Mouse (Mus musculus) forelimb bud, embryonic 11.5 days (tissue): ENCODE data around the gene Hecw1.

Experiments used
- DNase-seq: peaks from one replicate; pipeline ENCODE4 v3.0.0-alpha.2; 2012; ENCODE audit warnings: low read depth, low spot score

Hecw1 gene

GRCm38 (mm10) chr13:14522906-14523269, at the start of gene Hecw1:
Gene Hecw1 (minus strand): TSS chr13:14523228.
- peak; percentile 11 for DNase-seq

GRCm38 (mm10) chr13:14561336-14561735, 38.3 kb upstream of the Hecw1 start:
- DNase-seq: no peak

- no peak for DNase-seq
These were observed 29.6 kb upstream of the Hecw1 start for GRCm38 (mm10) chr13:14552628-14553027.

GRCm38 (mm10) chr13:14542860-14543259, 19.8 kb upstream of the Hecw1 start:
- no peak for DNase-seq

- DNase-seq: peak; percentile 10
These were observed 711 bp downstream of the Hecw1 start for GRCm38 (mm10) chr13:14522128-14522905.

GRCm38 (mm10) chr13:14521746-14522127, 1.3 kb downstream of the Hecw1 start:
- no peak for DNase-seq

DNA sequence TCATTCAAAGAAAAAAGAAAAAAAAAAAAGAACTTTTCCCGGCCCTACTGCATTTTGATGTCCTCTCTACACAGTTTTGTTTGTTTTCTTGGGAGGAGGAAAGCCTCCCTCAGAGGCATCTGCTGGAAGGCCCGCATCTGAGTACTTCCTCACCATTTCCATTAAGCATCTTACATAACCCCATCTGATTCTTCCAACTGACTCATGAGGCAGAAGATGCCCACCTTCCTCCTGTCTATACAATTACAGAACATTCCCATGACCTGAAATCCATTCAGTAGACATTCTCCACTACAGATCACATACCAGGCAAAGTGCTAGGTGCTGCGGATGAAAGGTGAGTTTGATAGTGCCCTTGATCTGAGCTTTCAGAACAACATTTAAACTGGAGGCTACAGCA, 3.4 kb downstream of the Hecw1 start:
- no peak for DNase-seq

GRCm38 (mm10) chr13:14517478-14517877, 5.5 kb downstream of the Hecw1 start:
- no peak for DNase-seq

- no peak for DNase-seq
These were observed 7.9 kb downstream of the Hecw1 start for GRCm38 (mm10) chr13:14515106-14515505.

DNA sequence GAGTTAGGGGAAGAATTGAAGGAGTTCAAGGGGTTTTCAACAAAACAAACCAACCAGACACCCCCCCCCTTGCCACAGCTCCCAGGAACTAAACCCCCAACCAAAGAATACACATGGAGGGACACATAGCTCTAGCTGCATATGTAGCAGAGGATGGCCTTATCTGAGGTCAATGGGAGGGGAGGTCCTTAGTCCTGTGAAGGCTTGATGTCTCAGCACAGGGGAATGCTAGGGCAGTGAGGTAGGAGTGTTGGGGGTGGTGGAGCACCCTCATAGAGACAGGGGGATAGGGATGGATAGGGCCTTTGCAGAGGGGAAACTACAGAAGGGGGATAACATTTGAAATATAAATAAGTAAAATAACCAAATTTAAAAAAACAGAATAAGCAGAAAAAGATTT, 9.1 kb downstream of the Hecw1 start:
- DNase-seq: no peak

GRCm38 (mm10) chr13:14506765-14507164, 16.3 kb downstream of the Hecw1 start:
- DNase-seq: no peak

- no peak for DNase-seq
These were observed 22.8 kb downstream of the Hecw1 start for GRCm38 (mm10) chr13:14500251-14500650.

DNA sequence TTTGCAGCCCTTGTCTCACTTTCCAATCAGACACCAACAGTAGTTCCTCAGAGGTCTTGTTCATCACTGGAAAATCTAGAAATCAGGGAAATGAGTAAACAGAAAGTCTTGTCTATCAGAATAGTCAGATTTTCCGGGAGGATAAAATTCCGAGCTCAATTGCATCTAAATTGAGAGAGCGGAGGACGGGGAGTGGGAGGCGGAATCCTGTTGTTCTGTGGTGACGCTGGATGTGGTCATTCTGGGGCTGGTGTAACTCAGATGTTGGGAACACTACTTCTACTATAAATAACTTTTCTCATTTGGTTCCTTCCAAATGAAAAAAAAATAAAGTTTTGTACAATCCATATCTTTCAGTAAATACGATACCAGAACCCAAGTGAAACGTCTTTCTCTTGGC, 24.2 kb downstream of the Hecw1 start:
- no peak for DNase-seq

- no peak for DNase-seq
These were observed 26.1 kb downstream of the Hecw1 start for GRCm38 (mm10) chr13:14496954-14497353.

- no peak for DNase-seq
These were observed 35.2 kb downstream of the Hecw1 start for GRCm38 (mm10) chr13:14487812-14488211.

DNA sequence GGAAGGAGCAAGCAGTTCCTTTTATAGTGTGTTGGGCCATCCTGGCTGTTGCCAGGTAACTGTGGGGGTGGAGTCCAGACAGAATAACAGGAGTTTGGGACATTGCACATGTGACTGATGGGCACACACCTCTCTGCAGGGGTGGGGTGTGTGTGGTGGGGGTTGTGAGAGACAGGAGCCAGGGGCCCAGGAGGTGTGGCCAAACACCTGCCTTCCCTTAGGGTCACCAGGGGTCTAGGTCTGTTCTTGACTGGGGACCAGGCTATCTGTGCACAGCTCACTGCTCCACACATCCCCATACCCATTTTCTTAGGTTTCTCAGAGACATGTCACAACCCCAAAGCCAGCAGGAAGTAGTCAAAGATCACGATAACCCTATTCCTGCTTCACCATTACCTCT, 51.9 kb downstream of the Hecw1 start:
- no peak for DNase-seq

DNA sequence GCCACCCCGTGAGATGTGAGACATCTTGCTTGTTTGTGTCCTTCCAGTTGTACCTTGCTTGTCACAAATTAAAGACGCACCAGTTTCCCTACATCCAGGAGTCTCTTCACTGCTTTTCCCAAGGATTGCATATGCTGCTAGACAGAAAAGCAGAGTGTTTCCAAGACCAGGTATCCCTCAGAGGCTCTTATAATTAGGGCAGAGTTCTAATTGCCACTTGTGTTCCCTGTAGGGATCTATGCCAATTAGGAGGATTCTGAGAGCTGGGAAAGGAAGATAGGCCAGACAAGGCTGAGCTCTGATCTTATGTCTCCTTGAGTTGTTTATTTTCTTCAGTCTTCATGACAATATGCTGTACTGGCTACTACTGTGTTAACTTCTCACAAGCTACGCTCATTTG, 55.5 kb downstream of the Hecw1 start:
- DNase-seq: no peak

DNA sequence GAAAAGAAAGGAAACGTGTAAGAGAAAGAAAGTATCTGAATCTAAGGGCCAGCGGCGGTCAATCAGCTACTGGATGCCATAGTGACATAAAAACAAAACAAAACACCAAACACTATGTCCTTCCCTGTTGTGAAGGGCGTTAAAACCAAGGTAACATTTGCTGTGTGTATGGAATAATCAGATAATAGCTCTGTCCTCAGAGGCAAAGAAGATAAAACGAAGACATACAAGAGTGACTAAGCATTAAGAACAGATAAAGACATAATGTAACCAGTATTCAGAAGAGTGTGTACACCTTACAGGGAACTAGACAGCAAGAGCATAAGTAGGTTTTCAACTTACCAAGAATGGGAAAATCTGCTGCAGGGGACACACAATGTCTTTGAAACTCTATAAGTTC, 62.0 kb downstream of the Hecw1 start:
- no peak for DNase-seq

DNA sequence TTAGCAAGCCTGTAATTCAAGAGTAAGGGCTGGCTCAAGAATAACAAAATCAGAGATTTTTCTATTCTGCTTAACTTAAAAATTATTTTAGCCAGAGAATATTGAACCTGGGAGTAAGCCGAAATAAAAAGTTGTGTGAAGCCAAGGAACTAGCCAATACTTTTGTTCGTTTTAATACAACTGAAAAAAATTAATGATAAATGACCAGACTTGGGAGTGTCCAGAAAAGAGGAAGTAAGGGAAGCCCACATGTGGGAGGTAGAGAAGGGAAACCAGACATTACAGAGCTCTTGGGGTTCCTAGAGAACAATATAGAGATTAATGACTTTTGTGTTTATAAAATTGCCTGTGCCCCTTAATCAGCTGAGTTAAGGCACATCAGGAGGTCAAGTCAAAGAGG, 66.0 kb downstream of the Hecw1 start:
- DNase-seq: no peak

DNA sequence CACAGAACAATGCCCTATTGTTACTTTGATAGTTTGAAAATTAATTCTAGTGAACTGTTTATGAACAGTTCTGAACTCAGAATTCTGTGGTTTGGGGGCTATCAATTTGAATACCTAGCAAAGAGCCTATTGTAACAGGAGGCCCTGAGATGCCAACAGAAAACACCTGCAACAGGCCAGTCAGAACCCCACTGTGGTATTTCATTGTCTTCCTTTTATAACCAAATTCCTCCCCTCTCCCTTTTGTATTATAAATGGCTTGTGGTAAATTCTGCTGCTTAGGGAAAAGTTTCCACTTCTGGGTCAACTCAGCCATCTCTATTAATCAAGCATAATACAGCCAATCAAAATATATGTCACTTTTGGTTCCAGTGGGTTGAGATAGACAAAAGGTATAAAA, 83.5 kb downstream of the Hecw1 start:
- no peak for DNase-seq

GRCm38 (mm10) chr13:14428845-14429553, 94.0 kb downstream of the Hecw1 start:
- DNase-seq: no peak

GRCm38 (mm10) chr13:14424836-14425235, 98.2 kb downstream of the Hecw1 start:
- no peak for DNase-seq

DNA sequence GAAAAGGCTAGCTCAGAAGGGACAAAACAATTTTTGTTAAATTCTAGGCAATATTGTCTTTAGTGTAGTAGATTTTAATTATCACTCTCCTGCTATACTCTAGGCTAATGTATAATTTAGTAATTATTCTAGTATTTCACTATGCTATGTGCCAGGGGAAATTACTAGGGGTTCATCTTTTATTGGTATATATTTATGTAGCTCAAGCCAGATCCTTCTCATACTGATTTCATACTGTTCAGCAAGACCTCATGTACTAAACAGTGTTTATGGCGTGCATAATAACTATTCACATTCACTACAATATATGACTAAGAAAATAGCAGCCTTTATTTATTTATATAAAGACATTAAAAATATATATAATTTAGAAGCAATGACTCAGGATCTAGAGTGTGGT, 109.6 kb downstream of the Hecw1 start:
- DNase-seq: no peak
